Mouse (Mus musculus): ENCODE measurements at regions not wholly inside any gene's neighbourhood (a gene's known extent, or its start where the extent isn't known, plus 50 kb on each side); places are given as distances from the start of the nearest gene placed in this dataset.

- intact Hi-C loops (cut with DNase I): no loop called here
- no peak for DNase-seq (ENCODE audit: low spot score)
Observed at GRCm38 (mm10) chr4:53386309-53386708, 53.9 kb upstream of the Slc44a1 start.

GRCm38 (mm10) chr4:53384761-53385160, 55.5 kb upstream of the Slc44a1 start:
- intact Hi-C loops (cut with DNase I): loop anchor here (5.0 kb wide), 2 partner anchors 163 to 208 kb away; no protein-coding TSS in a partner anchor
- DNase-seq (ENCODE audit: low spot score): peak; percentile 38

GRCm38 (mm10) chr4:53384104-53384503, 56.1 kb upstream of the Slc44a1 start:
- no peak for DNase-seq (ENCODE audit: low spot score)
- intact Hi-C loops (cut with DNase I): loop anchor here (5.0 kb wide), 2 partner anchors 163 to 208 kb away; no protein-coding TSS in a partner anchor

GRCm38 (mm10) chr4:53382012-53382411, 58.2 kb upstream of the Slc44a1 start:
- intact Hi-C loops (cut with DNase I): loop anchor here (5.0 kb wide), 2 partner anchors 165 to 210 kb away; no protein-coding TSS in a partner anchor
- no peak for DNase-seq (ENCODE audit: low spot score)

GRCm38 (mm10) chr4:53379855-53380254, 60.4 kb upstream of the Slc44a1 start:
- intact Hi-C loops (cut with DNase I): loop anchor here (5.0 kb wide), 2 partner anchors 167 to 212 kb away; no protein-coding TSS in a partner anchor
- no peak for DNase-seq (ENCODE audit: low spot score)

GRCm38 (mm10) chr4:53376995-53377394, 63.2 kb upstream of the Slc44a1 start:
- intact Hi-C loops (cut with DNase I): no loop called here
- DNase-seq (ENCODE audit: low spot score): no peak

- intact Hi-C loops (cut with DNase I): loop anchor here (5.0 kb wide), 1 partner anchor 324 kb away; no protein-coding TSS in a partner anchor
- no peak for DNase-seq (ENCODE audit: low spot score)
Observed at GRCm38 (mm10) chr4:53356374-53356773, 83.8 kb upstream of the Slc44a1 start.

GRCm38 (mm10) chr4:53354961-53355360, 85.3 kb upstream of the Slc44a1 start:
- intact Hi-C loops (cut with DNase I): loop anchor here (2.0 to 5.0 kb wide), 3 partner anchors 196 to 323 kb away; partner anchors contain the start of gene Abca1
- DNase-seq (ENCODE audit: low spot score): no peak

- intact Hi-C loops (cut with DNase I): loop anchor here (2.0 kb wide), 2 partner anchors 195 to 243 kb away; partner anchors contain the start of gene Abca1
- no peak for DNase-seq (ENCODE audit: low spot score)
Observed at GRCm38 (mm10) chr4:53353399-53354090, 86.7 kb upstream of the Slc44a1 start.

GRCm38 (mm10) chr4:53351104-53351607, 89.1 kb upstream of the Slc44a1 start:
- no peak for DNase-seq (ENCODE audit: low spot score)
- intact Hi-C loops (cut with DNase I): no loop called here

- intact Hi-C loops (cut with DNase I): no loop called here
- no peak for DNase-seq (ENCODE audit: low spot score)
Observed at GRCm38 (mm10) chr4:53345346-53345745, 94.9 kb upstream of the Slc44a1 start.

GRCm38 (mm10) chr4:53344546-53344945, 95.7 kb upstream of the Slc44a1 start:
- no peak for DNase-seq (ENCODE audit: low spot score)

GRCm38 (mm10) chr4:53341181-53341580, 99.0 kb upstream of the Slc44a1 start:
- intact Hi-C loops (cut with DNase I): loop anchor here (5.0 kb wide), 1 partner anchor 79 kb away; no protein-coding TSS in a partner anchor
- no peak for DNase-seq (ENCODE audit: low spot score)

More at GRCm38 (mm10) chr4:53344546-53344945, 95.7 kb upstream of the Slc44a1 start:
- intact Hi-C loops (cut with DNase I): loop anchor here (5.0 kb wide), 1 partner anchor 82 kb away; no protein-coding TSS in a partner anchor

GRCm38 (mm10) chr4:53340021-53340667, 100.1 kb upstream of the Slc44a1 start:
- DNase-seq (ENCODE audit: low spot score): no peak
- intact Hi-C loops (cut with DNase I): loop anchor here (5.0 kb wide), 1 partner anchor 78 kb away; no protein-coding TSS in a partner anchor

GRCm38 (mm10) chr4:53339125-53340020, 100.8 kb upstream of the Slc44a1 start:
- intact Hi-C loops (cut with DNase I): loop anchor here (5.0 kb wide), 2 partner anchors 77 to 117 kb away; no protein-coding TSS in a partner anchor
- no peak for DNase-seq (ENCODE audit: low spot score)

- intact Hi-C loops (cut with DNase I): loop anchor here (5.0 kb wide), 1 partner anchor 116 kb away; no protein-coding TSS in a partner anchor
- DNase-seq (ENCODE audit: low spot score): no peak
Observed at GRCm38 (mm10) chr4:53338479-53338878, 101.7 kb upstream of the Slc44a1 start.

- intact Hi-C loops (cut with DNase I): loop anchor here (5.0 kb wide), 1 partner anchor 115 kb away; no protein-coding TSS in a partner anchor
- no peak for DNase-seq (ENCODE audit: low spot score)
Observed at GRCm38 (mm10) chr4:53337784-53338183, 102.4 kb upstream of the Slc44a1 start.

- no peak for DNase-seq (ENCODE audit: low spot score)
- intact Hi-C loops (cut with DNase I): no loop called here
Observed at GRCm38 (mm10) chr4:53327382-53328165, 112.6 kb upstream of the Slc44a1 start.
